Mouse (Mus musculus): ENCODE measurements around the gene Herc1.

DNA sequence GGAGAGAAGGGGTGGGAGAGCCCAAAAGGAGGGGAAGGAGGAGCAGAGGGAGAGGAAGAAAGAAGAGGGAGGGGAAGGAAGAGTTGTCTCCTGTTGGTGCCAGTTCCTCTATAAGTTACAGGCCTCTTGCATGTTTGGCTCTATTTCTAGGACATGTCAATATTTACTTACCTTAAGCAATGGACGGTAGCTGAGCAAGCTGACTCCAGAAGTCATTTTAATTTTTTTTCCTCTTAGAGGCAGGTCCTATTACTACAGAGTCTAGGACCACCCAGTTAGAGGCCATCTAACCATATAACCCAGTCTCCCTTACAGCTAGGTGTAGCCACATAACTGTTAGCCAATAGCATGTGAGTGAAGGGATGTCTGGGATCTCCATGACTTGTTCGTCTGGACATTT lies 18.7 kb upstream of the Herc1 start:
- no peak for TF ChIP-seq GATA1 (IDR thresholded peaks at IDR 0.05; ENCODE audit: borderline replicate concordance, low read length)
- TF ChIP-seq FLI1 (IDR thresholded peaks at IDR 0.05; ENCODE audit: low read length), result no peak

All from megakaryocyte, embryonic 14.5 days (primary cell).